11 mouse cellular contexts compared by ENCODE assay signal in genomic region chr13:31915748-31916147, GRCm38 (mm10).
A peak's percentile ranks its signal among the peaks of the same experiment; 100 is the strongest.
DNase-seq lines count a peak whose midpoint lies in the region; ATAC-seq and TF ChIP-seq lines count a peak whose summit lies in the region.
"Had no signal": no experiment of that assay in that cellular context is flagged by ENCODE, and none has a peak within 500 bp of the region (broad histone marks: within the 10 kb centered on the region; RNA-seq: fewer than 3 reads in every experiment).

No protein-coding gene starts in this region.

- peak; percentile 27 for DNase-seq in lung, embryonic 14.5 days
- DNase-seq in lung, adult 2 months: no peak
- peak; percentile 30 for DNase-seq in MN1 (ENCODE audit: low spot score)
- peak; percentile 76 for DNase-seq in heart, embryonic 10.5 days (ENCODE audit: low spot score)
- DNase-seq in kidney, postnatal 4 days: peak; percentile 21 to 40
- no peak for DNase-seq in left cerebral cortex, adult 11 months (ENCODE audit: low spot score)
- DNase-seq in cerebellum, adult 18-20 months: no peak
- DNase-seq: cerebellum, adult 2 months had no signal

- no peak overlapping the region for H3K27ac ChIP-seq in lung, embryonic 14.5 days (ENCODE audit: low read depth)
- H3K27ac ChIP-seq in heart, embryonic 10.5 days: peak overlapping the region; percentile 42; the same call in 1 of the 2 replicates
- H3K27ac ChIP-seq: layer of hippocampus, adult 2 months; macrophage had no signal

- no peaks in the 10 kb centered on the region for H3K36me3 ChIP-seq in lung, embryonic 14.5 days (ENCODE audit: insufficient read depth)
- H3K36me3 ChIP-seq in heart, embryonic 10.5 days: no peaks in the 10 kb centered on the region

- no peaks in the 10 kb centered on the region for H3K4me1 ChIP-seq in lung, embryonic 14.5 days (ENCODE audit: insufficient read depth)
- no peaks in the 10 kb centered on the region for H3K4me1 ChIP-seq in lung, adult 2 months (ENCODE audit: control insufficient read depth, insufficient read depth, low read length)
- peaks cover 25% of the 10 kb centered on the region for H3K4me1 ChIP-seq in heart, embryonic 10.5 days

- no peaks in the 10 kb centered on the region for H3K9me3 ChIP-seq in lung, embryonic 14.5 days (ENCODE audit: low read depth, low read length)
- H3K9me3 ChIP-seq in heart, embryonic 10.5 days: no peaks in the 10 kb centered on the region

- 66% methylated on average over 6 of the region's 6 CpGs for WGBS in lung, embryonic 14.5 days
- 60% methylated on average over 6 of the region's 6 CpGs for WGBS in lung, adult 2 months
- 61% methylated on average over 6 of the region's 6 CpGs for WGBS in heart, embryonic 10.5 days

- no peak overlapping the region for H3K4me3 ChIP-seq in lung, embryonic 14.5 days (ENCODE audit: low read depth, low read length)
- no peak overlapping the region for H3K4me3 ChIP-seq in lung, adult 2 months (replicated peaks; ENCODE audit: extremely low read depth, low read depth, low read length)
- H3K4me3 ChIP-seq in heart, embryonic 10.5 days: no peak overlapping the region
- H3K4me3 ChIP-seq: layer of hippocampus, adult 2 months had no signal

- TF ChIP-seq CTCF in lung, embryonic 14.5 days (IDR thresholded peaks at IDR 0.05; ENCODE audit: low read depth): no peak
- TF ChIP-seq CTCF in lung, adult 2 months (IDR thresholded peaks at IDR 0.05; ENCODE audit: insufficient read depth, low read length): no peak

- no peak for TF ChIP-seq POLR2A in lung, adult 2 months (IDR thresholded peaks at IDR 0.05; ENCODE audit: borderline replicate concordance, extremely low read depth, low read depth, low read length)

- H3K27me3 ChIP-seq in lung, embryonic 14.5 days (ENCODE audit: insufficient read depth, low read length): 0 out of 2 replicates have a peak, but pooled peaks cover 7% of the 10 kb centered on the region
- no peaks in the 10 kb centered on the region for H3K27me3 ChIP-seq in heart, embryonic 10.5 days (ENCODE audit: insufficient read depth, poor library complexity, severe bottlenecking)

- ATAC-seq in lung, embryonic 14.5 days (ENCODE audit: insufficient read depth): 0 out of 2 replicates have a peak, but pooled peaks have one; percentile 41
- ATAC-seq in cerebellum, adult (ENCODE audit: insufficient number of reproducible peaks, low FRiP score, low TSS enrichment): no peak

- no peak overlapping the region for H3K9ac ChIP-seq in lung, embryonic 14.5 days

- no peak overlapping the region for H3K4me2 ChIP-seq in lung, embryonic 14.5 days

Comparison
In these comparisons a context has a peak if more than half of its experiments do, and no peak if none do; other contexts are left out.
1. DNase-seq: peak in lung, embryonic 14.5 days (single experiment), MN1 (single experiment), heart, embryonic 10.5 days (single experiment) and kidney, postnatal 4 days (2 of 2); none in lung, adult 2 months (single experiment), left cerebral cortex, adult 11 months (single experiment) and cerebellum, adult 18-20 months (0 of 2).